Mouse (Mus musculus): ENCODE measurements at regions not wholly inside any gene's neighbourhood (a gene's known extent, or its start where the extent isn't known, plus 50 kb on each side); places are given as distances from the start of the nearest gene placed in this dataset.

- no peak for ATAC-seq
Observed at GRCm38 (mm10) chr14:61904426-61905124, 297.3 kb downstream of the Kcnrg start.

GRCm38 (mm10) chr14:61918113-61918512 lies 310.9 kb downstream of the Kcnrg start:
- no peak for ATAC-seq

DNA sequence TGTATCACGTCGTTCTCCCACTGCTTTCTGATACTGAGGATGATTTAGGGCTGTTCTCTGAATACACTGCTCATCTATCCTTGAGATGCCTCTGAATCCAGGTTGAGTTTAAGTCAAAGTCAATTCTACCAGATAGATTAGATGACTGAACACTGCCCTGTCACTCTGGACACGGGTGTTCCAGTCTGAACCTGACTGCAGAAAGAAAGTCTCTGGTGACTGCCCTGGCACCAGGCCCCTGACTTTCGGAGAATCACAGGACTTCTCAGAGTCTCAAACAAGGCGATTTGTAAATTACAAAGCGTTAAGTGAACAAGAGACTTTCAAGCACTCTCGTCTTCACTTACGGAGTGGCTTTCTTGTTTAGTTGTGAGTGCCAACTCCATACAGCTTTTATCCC lies 324.6 kb downstream of the Kcnrg start:
- ATAC-seq, result no peak

DNA sequence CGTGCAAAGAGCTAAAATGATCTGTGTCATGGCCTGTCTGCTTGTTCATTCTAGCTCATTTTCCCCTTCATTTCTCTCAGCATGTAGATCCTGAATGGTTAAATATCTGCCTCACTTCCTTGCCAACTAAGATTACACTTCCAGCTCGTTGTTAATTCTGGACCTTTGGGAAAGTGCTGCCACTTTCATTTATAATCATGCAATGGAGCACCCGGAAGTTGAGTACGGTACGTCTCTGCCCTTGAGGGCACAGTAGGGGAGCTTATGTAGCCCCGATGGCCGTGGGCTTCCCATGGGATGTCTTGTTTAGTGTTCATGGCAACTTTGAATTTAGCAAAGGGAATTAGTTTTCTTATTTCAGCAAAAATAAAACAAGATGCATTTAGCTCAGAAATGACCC lies 334.4 kb downstream of the Kcnrg start:
- no peak for ATAC-seq

GRCm38 (mm10) chr14:61945659-61946058 lies 338.4 kb downstream of the Kcnrg start:
- no peak for ATAC-seq

- no peak for ATAC-seq
Observed at GRCm38 (mm10) chr14:61949446-61949845, 342.2 kb downstream of the Kcnrg start.

DNA sequence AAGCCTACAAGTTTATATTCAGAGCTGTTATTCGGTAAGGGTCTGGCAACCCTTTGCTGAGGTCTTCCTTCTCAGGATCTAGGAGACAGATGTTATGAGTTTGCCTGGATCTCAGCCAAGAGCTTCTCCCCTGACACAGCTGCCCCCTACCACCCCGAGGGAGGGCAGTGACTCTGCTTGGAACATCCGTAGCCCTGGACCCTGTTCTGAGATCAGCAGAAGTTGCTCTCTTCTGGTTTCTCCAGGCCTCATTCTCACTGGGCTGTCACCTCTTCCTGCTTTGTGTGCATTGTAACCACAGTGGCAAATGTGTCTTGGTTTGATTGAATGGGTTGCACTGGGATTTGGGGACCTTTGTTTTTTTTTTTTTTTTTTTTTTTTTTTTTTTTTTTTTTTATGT lies 342.4 kb upstream of the Rnaseh2b start:
- no peak for ATAC-seq

GRCm38 (mm10) chr14:61953029-61953428 lies 339.4 kb upstream of the Rnaseh2b start:
- no peak for ATAC-seq

DNA sequence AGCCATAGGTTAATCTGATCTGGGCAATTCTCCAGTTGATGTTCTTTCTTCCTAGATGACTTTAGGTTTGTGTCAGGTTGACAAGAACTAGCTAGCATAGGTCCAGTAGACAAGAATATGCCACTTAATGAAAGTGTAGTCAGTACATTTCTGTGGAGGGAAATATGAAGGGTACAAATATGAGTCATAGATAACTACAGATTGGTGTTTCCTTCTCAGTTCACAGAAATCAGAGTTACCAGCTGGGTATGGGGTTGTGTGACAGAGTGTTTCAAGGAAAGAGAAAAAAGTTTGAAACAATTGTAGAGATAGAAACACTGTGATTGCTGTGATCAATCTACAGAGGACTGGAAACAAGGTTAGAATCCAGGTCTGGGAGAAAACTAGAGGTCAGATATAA lies 337.0 kb upstream of the Rnaseh2b start:
- no peak for ATAC-seq

GRCm38 (mm10) chr14:61960243-61960957 lies 332.0 kb upstream of the Rnaseh2b start:
- no peak for ATAC-seq

- no peak for ATAC-seq
Observed at GRCm38 (mm10) chr14:61968467-61968866, 323.9 kb upstream of the Rnaseh2b start.

GRCm38 (mm10) chr14:61968957-61969535 lies 323.3 kb upstream of the Rnaseh2b start:
- no peak for ATAC-seq

- ATAC-seq, result no peak
Observed at GRCm38 (mm10) chr14:61970591-61970990, 321.8 kb upstream of the Rnaseh2b start.

DNA sequence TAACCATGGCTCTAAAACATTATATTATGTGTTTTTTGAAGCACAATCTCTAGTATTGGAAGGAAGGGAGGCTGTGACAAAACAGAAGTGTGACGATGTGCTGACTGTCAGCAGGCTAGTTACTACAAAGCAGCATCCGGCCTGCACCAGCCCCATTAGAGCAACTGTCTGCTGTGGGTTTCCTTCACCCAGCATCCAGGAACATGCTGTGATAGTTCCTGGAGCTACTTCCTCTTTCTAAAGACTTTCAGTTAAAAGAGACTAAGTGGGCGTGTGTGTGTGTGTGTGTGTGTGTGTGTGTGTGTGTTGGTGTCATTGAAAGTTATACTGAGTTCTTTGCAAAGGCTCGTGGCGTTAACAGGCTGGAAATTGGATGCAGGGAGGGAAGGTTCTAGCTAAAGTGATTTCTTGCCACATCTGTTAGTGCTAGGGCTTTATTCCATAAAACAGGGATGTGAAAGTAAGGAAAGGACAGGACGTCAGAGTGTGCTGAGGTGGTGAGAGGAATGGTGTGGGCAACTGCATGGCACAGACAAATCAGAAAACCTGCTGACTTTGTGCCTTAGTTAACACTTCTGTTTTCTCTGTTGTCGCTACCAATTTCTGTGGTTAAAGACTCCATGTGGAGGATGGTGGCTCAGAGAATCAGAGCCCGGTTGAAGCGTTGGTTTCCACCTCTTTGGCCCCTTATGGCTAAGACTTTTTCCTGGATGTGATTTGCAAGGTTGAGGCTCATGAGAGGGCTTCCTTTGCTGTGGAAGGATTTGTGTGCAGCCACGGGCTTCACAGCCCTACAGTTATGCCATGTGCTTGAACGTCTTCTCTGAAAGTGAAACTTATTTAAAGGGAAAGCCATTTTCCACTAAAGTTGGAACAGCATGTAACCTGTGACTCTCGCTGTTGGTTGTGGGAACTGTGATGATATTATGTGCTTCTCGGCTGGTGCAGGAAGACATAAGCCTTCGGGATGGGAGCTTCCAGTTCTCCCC lies 321.0 kb upstream of the Rnaseh2b start:
- peak; percentile 99 for ATAC-seq

GRCm38 (mm10) chr14:61975301-61975732 lies 317.1 kb upstream of the Rnaseh2b start:
- no peak for ATAC-seq

GRCm38 (mm10) chr14:61980581-61980980 lies 311.8 kb upstream of the Rnaseh2b start:
- ATAC-seq, result peak; percentile 28

DNA sequence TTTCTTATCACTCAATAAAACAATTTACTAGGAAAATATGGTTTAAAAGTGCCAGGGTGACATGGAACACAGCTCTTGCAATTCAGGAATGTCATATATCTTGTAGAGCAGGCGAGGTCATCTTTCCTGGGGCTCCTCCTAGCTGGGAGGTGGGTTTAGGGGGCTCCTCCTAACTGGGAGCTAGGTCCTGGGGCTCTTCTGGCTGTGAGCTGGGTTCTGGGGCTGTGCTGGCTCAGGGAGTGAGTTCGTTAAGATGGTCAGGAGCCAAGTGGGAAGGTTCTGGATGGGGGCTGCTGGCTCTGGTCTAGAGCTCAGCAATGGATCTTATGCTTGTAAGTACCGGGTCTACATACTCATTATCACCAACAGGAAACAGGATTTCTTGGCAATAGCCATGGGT lies 306.8 kb upstream of the Rnaseh2b start:
- no peak for ATAC-seq

DNA sequence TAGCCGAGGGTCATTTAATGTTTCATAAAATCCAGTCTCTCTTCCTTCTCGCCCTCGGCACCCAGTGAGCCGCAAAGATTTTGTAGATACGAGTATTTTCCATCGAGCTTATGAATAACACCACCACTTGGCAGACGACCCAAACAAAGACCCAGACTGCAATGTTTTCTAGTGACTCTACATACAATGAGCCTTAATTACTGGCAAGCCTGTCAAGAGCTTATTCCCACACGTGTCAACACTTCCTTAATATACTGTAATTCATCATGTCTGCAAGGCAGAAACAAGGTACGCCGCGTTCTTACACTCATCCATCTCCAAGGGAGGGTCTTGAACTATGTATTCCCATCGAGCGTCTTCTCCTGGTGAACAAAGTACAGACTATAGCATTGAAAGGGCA lies 306.2 kb upstream of the Rnaseh2b start:
- no peak for ATAC-seq

- no peak for ATAC-seq
Observed at GRCm38 (mm10) chr14:61995253-61995652, 297.1 kb upstream of the Rnaseh2b start.

DNA sequence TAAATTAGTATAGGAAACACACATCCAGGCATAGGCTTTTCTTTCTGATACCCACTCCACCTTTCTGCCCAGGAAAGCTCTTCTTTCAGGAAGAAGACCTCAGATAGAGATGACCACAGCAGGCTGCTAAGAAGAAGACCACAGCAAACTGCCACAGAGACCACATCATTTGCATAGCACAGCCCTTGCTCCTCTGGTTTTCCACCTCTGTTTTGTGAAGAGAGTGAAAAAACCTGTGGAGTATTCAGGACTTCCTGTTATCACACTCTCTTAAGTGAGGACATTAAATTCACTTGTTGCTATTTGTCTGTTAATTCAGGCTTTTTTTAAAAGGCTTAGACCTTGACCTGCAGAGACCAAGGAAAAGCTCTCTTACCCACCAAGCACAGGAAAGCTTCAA lies 294.7 kb upstream of the Rnaseh2b start:
- ATAC-seq, result no peak

GRCm38 (mm10) chr14:61998259-61998658 lies 294.1 kb upstream of the Rnaseh2b start:
- ATAC-seq, result no peak

DNA sequence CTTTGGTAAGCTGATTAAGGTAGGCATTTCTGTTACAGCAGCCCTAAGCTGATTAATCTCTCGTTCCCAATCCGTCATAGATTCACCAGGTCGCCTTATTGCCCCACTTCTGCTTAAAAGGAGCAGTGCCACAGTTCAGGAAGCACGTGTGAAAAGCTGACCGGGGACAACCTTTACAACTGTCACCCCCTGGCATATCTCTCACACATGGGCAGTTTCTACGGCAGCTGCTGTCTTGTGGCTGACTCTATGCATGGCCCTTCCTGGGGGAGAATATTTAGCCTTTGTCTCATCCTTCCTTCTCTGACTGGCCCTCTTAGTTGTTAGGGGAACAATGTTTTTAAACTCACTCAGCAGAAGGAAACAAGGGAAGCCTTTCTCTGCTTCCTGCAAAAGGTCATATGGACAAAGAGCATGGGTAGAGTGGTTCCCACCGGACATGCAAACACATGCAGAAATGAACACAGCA lies 290.9 kb upstream of the Rnaseh2b start:
- ATAC-seq, result no peak

- no peak for ATAC-seq
Observed at GRCm38 (mm10) chr14:62002131-62002530, 290.3 kb upstream of the Rnaseh2b start.
